9 mouse cellular contexts compared by ENCODE assay signal in genomic region chr12:112106541-112106971, GRCm38 (mm10). TPM values are rescaled to one million over a fixed set of nuclear protein-coding genes. Genes with fewer than 3 reads are reported as not detected.
DNase-seq lines count a peak whose midpoint lies in the region; ATAC-seq lines count a peak whose summit lies in the region.
"Had no signal": no experiment of that assay in that cellular context is flagged by ENCODE, and none has a peak within 500 bp of the region (broad histone marks: within the 10 kb centered on the region; RNA-seq: fewer than 3 reads in every experiment).

Gene Aspg (plus strand): TSS chr12:112106679.

- peak within 1 kb of the TSS; percentile 37 for H3K4me3 ChIP-seq in midbrain, embryonic 10.5 days
- no peak within 1 kb of the TSS for H3K4me3 ChIP-seq in midbrain, embryonic 14.5 days (replicated peaks; ENCODE audit: low read depth, low read length)
- H3K4me3 ChIP-seq in heart, embryonic 15.5 days: peak within 1 kb of the TSS; percentile 15
- no peak within 1 kb of the TSS for H3K4me3 ChIP-seq in neural tube, embryonic 14.5 days (ENCODE audit: low read depth, low read length)
- H3K4me3 ChIP-seq: megakaryocyte, embryonic 14.5 days had no signal

- H3K9ac ChIP-seq in midbrain, embryonic 14.5 days (replicated peaks; ENCODE audit: low read length): no peak within 1 kb of the TSS
- H3K9ac ChIP-seq in heart, embryonic 15.5 days: no peak within 1 kb of the TSS
- H3K9ac ChIP-seq in neural tube, embryonic 14.5 days (replicated peaks; ENCODE audit: low read depth, low read length): no peak within 1 kb of the TSS

- no peak within 1 kb of the TSS for H3K4me2 ChIP-seq in midbrain, embryonic 14.5 days (ENCODE audit: low read length)
- H3K4me2 ChIP-seq in heart, embryonic 15.5 days: peak within 1 kb of the TSS; percentile 48
- peak within 1 kb of the TSS; percentile 6; the same call in 1 of the 2 replicates for H3K4me2 ChIP-seq in neural tube, embryonic 14.5 days (ENCODE audit: low read depth, low read length)

- H3K4me1 ChIP-seq in midbrain, embryonic 10.5 days: peaks cover 14% of the 10 kb centered on the region
- no peaks in the 10 kb centered on the region for H3K4me1 ChIP-seq in midbrain, embryonic 14.5 days (ENCODE audit: control insufficient read depth, insufficient read depth, low read length)
- H3K4me1 ChIP-seq in heart, embryonic 15.5 days (replicated peaks): peaks cover 8% of the 10 kb centered on the region
- no peaks in the 10 kb centered on the region for H3K4me1 ChIP-seq in neural tube, embryonic 14.5 days (ENCODE audit: control insufficient read depth, insufficient read depth, low read length)

- H3K27me3 ChIP-seq in midbrain, embryonic 10.5 days (ENCODE audit: low read depth, poor library complexity, severe bottlenecking): peaks cover 21% of the 10 kb centered on the region
- H3K27me3 ChIP-seq in midbrain, embryonic 14.5 days (ENCODE audit: control insufficient read depth, insufficient read depth, low read length): no peaks in the 10 kb centered on the region; the same call in 1 of the 2 replicates
- H3K27me3 ChIP-seq in heart, embryonic 15.5 days: peaks cover 47% of the 10 kb centered on the region
- H3K27me3 ChIP-seq in neural tube, embryonic 14.5 days (ENCODE audit: control insufficient read depth, insufficient read depth, low read length): no peaks in the 10 kb centered on the region; the same call in 1 of the 2 replicates

- no peaks in the 10 kb centered on the region for H3K9me3 ChIP-seq in midbrain, embryonic 10.5 days (replicated peaks)
- H3K9me3 ChIP-seq in midbrain, embryonic 14.5 days (ENCODE audit: control insufficient read depth, low read length): no peaks in the 10 kb centered on the region
- H3K9me3 ChIP-seq in heart, embryonic 15.5 days (replicated peaks): no peaks in the 10 kb centered on the region
- no peaks in the 10 kb centered on the region for H3K9me3 ChIP-seq in neural tube, embryonic 14.5 days (ENCODE audit: control insufficient read depth, low read length)

- 2% methylated on average over 14 of the region's 14 CpGs for WGBS in midbrain, embryonic 10.5 days
- WGBS in midbrain, embryonic 14.5 days: 4% methylated on average over 14 of the region's 14 CpGs
- WGBS in heart, embryonic 15.5 days: 3% methylated on average over 14 of the region's 14 CpGs
- 2% methylated on average over 14 of the region's 14 CpGs for WGBS in neural tube, embryonic 14.5 days

- peak; percentile 48 for DNase-seq in midbrain, embryonic 10.5 days (ENCODE audit: low spot score)
- no peak for DNase-seq in midbrain, embryonic 14.5 days
- DNase-seq in kidney, postnatal 25 days: peak; percentile 61 to 86
- DNase-seq in layer of hippocampus, postnatal 10 days (ENCODE audit: low spot score in 2 of 2): no peak
- DNase-seq in thymus, postnatal 4 days: no peak
- no peak for DNase-seq in spleen, postnatal 36 days (ENCODE audit: low spot score in 2 of 2)

- no peaks in the 10 kb centered on the region for H3K36me3 ChIP-seq in midbrain, embryonic 10.5 days
- H3K36me3 ChIP-seq in midbrain, embryonic 14.5 days (ENCODE audit: control insufficient read depth, insufficient read depth, low read length): no peaks in the 10 kb centered on the region
- no peaks in the 10 kb centered on the region for H3K36me3 ChIP-seq in heart, embryonic 15.5 days
- H3K36me3 ChIP-seq in neural tube, embryonic 14.5 days (ENCODE audit: control insufficient read depth, insufficient read depth, low read length): no peaks in the 10 kb centered on the region

- ATAC-seq in midbrain, embryonic 14.5 days (ENCODE audit: low FRiP score, low TSS enrichment): no peak
- 0 out of 2 replicates have a peak, but pooled peaks have one; percentile 11 for ATAC-seq in heart, embryonic 15.5 days (replicated peaks; ENCODE audit: insufficient number of reproducible peaks, insufficient read depth, low FRiP score, low read depth)
- ATAC-seq in neural tube, embryonic 14.5 days (ENCODE audit: low read depth): no peak

- H3K27ac ChIP-seq in midbrain, embryonic 10.5 days (replicated peaks): no peak within 1 kb of the TSS; the same call in 1 of the 2 replicates
- no peak within 1 kb of the TSS for H3K27ac ChIP-seq in midbrain, embryonic 14.5 days (replicated peaks; ENCODE audit: low read depth, low read length)
- no peak within 1 kb of the TSS for H3K27ac ChIP-seq in heart, embryonic 15.5 days
- no peak within 1 kb of the TSS for H3K27ac ChIP-seq in neural tube, embryonic 14.5 days (ENCODE audit: low read depth, low read length)

RNA-seq across cellular contexts. Expression of gene Aspg, which starts in this region (rescaled TPM):
- 1.3 and 1.5 TPM in 2 replicates for polyA plus RNA-seq in midbrain, embryonic 10.5 days (2016; fragmentation: Nextera tagmentation; extraction: Ambion mirVana)
- not detected in 2 replicates for polyA plus RNA-seq in midbrain, embryonic 14.5 days (2014; fragmentation: Nextera tagmentation; extraction: Ambion mirVana)
- 0.34 and 0.45 TPM in 2 replicates for polyA plus RNA-seq in heart, embryonic 15.5 days (2015; fragmentation: Nextera tagmentation; extraction: Ambion mirVana)
- 0.23 and 0.26 TPM in 2 replicates for polyA plus RNA-seq in neural tube, embryonic 14.5 days (2014; fragmentation: Nextera tagmentation; extraction: Ambion mirVana)
- 1 to 10 TPM; 1.5 to 2.7 TPM for total RNA-seq in layer of hippocampus, postnatal 10 days (2021)

Comparison
In these comparisons a context has a peak if more than half of its experiments do, and no peak if none do; other contexts are left out.
1. DNase-seq: peak in midbrain, embryonic 10.5 days (single experiment) and kidney, postnatal 25 days (2 of 2); none in midbrain, embryonic 14.5 days (single experiment), layer of hippocampus, postnatal 10 days (0 of 2), thymus, postnatal 4 days (single experiment) and spleen, postnatal 36 days (0 of 2).
2. Peak in ATAC-seq, H3K4me3 ChIP-seq and H3K4me2 ChIP-seq in heart, embryonic 15.5 days; RNA of the gene not detected or under 1 TPM.